Mouse (Mus musculus): Measurements from ENCODE around the gene Tbc1d20.

The Tbc1d20 gene

DNA sequence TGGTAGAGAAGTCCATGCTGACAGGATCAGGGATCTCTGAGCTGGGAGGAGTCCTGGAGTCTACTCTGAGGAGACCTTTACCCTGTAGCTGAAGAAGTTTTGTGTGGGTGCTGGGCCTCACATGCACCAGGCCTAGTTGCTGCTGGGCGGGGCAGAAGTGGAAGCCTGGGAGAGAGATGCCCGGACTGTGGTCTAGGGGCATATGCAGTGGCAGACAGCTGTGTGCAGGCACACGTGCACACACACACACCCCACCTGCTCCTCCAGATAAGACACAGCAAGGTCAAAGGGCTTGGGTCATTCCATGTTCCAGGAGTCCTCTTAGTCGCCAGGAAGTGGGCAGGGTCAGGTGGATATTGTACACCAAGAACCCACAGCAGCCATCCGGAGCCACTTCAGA, 66.0 kb downstream of the Tbc1d20 start:
- DNase-seq (ENCODE audit: low spot score), result no peak

DNA sequence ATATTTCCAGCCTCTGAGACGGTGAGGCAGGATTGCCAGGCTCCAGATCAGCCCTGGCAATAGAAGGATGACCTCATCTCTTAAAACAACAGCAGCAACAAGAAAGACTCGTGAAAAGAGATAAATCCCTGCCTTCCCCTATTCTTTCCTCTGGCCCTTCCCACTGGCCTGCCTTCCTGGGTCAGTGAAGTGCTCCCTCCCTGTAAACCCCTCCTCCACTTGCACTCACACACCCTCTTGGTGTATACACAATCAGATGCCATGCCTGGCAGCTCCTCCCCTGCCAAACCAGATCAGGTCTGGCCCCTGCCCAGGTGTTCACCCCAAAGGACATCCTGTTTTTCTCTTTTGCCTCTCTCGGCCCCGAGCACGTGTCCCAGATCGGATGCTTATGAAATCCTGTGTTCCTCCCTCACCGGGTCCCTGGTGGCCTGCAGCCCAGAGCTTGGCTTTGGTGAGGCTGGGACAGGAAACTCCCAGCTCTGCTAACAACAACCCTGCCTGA, 66.7 kb downstream of the Tbc1d20 start:
- no peak for DNase-seq (ENCODE audit: low spot score)

DNA sequence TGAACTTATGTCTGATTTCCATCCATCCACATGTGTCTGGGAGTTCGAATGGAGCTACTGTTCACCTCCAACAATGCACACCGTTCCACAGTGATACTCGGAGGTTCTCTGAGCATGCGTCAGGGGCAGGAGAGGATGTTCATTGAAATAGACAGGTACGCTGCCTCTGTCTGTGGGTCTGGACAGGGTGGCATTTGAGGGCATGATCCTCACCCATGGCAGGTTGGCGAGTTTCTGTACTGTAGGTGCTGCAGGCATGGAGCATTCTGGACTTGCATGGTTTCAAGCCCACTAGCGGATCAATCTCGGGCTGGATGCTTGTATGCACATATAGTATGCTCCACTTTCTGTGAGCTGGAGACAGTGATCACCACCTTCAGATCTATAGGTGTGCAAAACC, 67.6 kb downstream of the Tbc1d20 start:
- no peak for DNase-seq (ENCODE audit: low spot score)

Measured in spleen, adult 12 weeks (tissue).